12 mouse cellular contexts compared by ENCODE assay signal in genomic region chr11:63252968-63253602, GRCm38 (mm10).
DNase-seq lines count a peak whose midpoint lies in the region; ATAC-seq lines count a peak whose summit lies in the region.
"Had no signal": no experiment of that assay in that cellular context is flagged by ENCODE, and none has a peak within 500 bp of the region (broad histone marks: within the 10 kb centered on the region; RNA-seq: fewer than 3 reads in every experiment).

No protein-coding gene starts in this region.

- 46% methylated on average over 5 of the region's 5 CpGs for WGBS in heart, embryonic 11.5 days (ENCODE audit: insufficient replicate concordance)
- WGBS in lung, embryonic 15.5 days: 10% methylated on average over 5 of the region's 5 CpGs
- WGBS in limb, embryonic 12.5 days: 2% methylated on average over 5 of the region's 5 CpGs

- no peak overlapping the region for H3K4me2 ChIP-seq in heart, embryonic 11.5 days
- H3K4me2 ChIP-seq in lung, embryonic 15.5 days: no peak overlapping the region
- no peak overlapping the region for H3K4me2 ChIP-seq in limb, embryonic 12.5 days
- H3K4me2 ChIP-seq: forebrain, embryonic 13.5 days; liver, embryonic 15.5 days had no signal

- no peaks in the 10 kb centered on the region for H3K9me3 ChIP-seq in heart, embryonic 11.5 days (replicated peaks; ENCODE audit: control insufficient read depth, low read length)
- H3K9me3 ChIP-seq in lung, embryonic 15.5 days: no peaks in the 10 kb centered on the region
- H3K9me3 ChIP-seq in limb, embryonic 12.5 days: no peaks in the 10 kb centered on the region
- H3K9me3 ChIP-seq: forebrain, embryonic 13.5 days; liver, embryonic 15.5 days had no signal

- H3K36me3 ChIP-seq in heart, embryonic 11.5 days (ENCODE audit: control insufficient read depth, insufficient read depth, low read length): no peaks in the 10 kb centered on the region
- H3K36me3 ChIP-seq in lung, embryonic 15.5 days: no peaks in the 10 kb centered on the region
- no peaks in the 10 kb centered on the region for H3K36me3 ChIP-seq in limb, embryonic 12.5 days
- H3K36me3 ChIP-seq: liver, embryonic 15.5 days had no signal

- peak; percentile 92 for DNase-seq in heart, adult 11 months
- no peak for DNase-seq in lung, postnatal 25 days (ENCODE audit: low spot score)
- peak; percentile 10 for DNase-seq in brain, adult 2 months (ENCODE audit: low read depth, low spot score)
- no peak for DNase-seq in cerebellum, postnatal 36 days
- no peak for DNase-seq in cerebellum, adult 9-11 months
- DNase-seq: kidney, adult 18-20 months; right cerebral cortex, postnatal 14 days had no signal

- no peaks in the 10 kb centered on the region for H3K4me1 ChIP-seq in heart, embryonic 11.5 days (ENCODE audit: control insufficient read depth, insufficient read depth, low read length)
- peaks cover 15% of the 10 kb centered on the region for H3K4me1 ChIP-seq in lung, embryonic 15.5 days
- H3K4me1 ChIP-seq in limb, embryonic 12.5 days (replicated peaks): peaks cover 41% of the 10 kb centered on the region
- H3K4me1 ChIP-seq: liver, embryonic 15.5 days had no signal

- H3K27me3 ChIP-seq in heart, embryonic 11.5 days (ENCODE audit: control insufficient read depth, insufficient read depth, low read length): no peaks in the 10 kb centered on the region
- peaks cover 27% of the 10 kb centered on the region for H3K27me3 ChIP-seq in lung, embryonic 15.5 days
- H3K27me3 ChIP-seq in limb, embryonic 12.5 days: peaks cover 2% of the 10 kb centered on the region; the same call in 1 of the 2 replicates
- H3K27me3 ChIP-seq: liver, embryonic 15.5 days had no signal

- no peak overlapping the region for H3K27ac ChIP-seq in heart, embryonic 11.5 days (ENCODE audit: low read depth, low read length)
- H3K27ac ChIP-seq in lung, embryonic 15.5 days: peak overlapping the region; percentile 19; the same call in 1 of the 2 replicates
- H3K27ac ChIP-seq in limb, embryonic 12.5 days: peak overlapping the region; percentile 82
- H3K27ac ChIP-seq: forebrain, embryonic 13.5 days; liver, embryonic 15.5 days had no signal

- ATAC-seq in heart, embryonic 11.5 days (replicated peaks; ENCODE audit: insufficient number of reproducible peaks, low FRiP score, low TSS enrichment): no peak
- no peak for ATAC-seq in lung, embryonic 15.5 days (ENCODE audit: borderline replicate concordance, extremely low read depth, low FRiP score, low TSS enrichment)
- no peak; the same call in 1 of the 2 replicates for ATAC-seq in limb, embryonic 12.5 days (ENCODE audit: insufficient number of reproducible peaks, insufficient read depth, low FRiP score, low TSS enrichment, low read depth)
- ATAC-seq: forebrain, embryonic 13.5 days had no signal

- H3K9ac ChIP-seq in heart, embryonic 11.5 days (ENCODE audit: low read depth, low read length): no peak overlapping the region
- H3K9ac ChIP-seq in lung, embryonic 15.5 days: no peak overlapping the region
- no peak overlapping the region for H3K9ac ChIP-seq in limb, embryonic 12.5 days (replicated peaks)
- H3K9ac ChIP-seq: forebrain, embryonic 13.5 days; liver, embryonic 15.5 days had no signal

- no peak overlapping the region for H3K4me3 ChIP-seq in heart, embryonic 11.5 days (ENCODE audit: low read depth, low read length)
- H3K4me3 ChIP-seq in lung, embryonic 15.5 days: no peak overlapping the region
- H3K4me3 ChIP-seq in limb, embryonic 12.5 days (replicated peaks): no peak overlapping the region
- H3K4me3 ChIP-seq: forebrain, embryonic 13.5 days; liver, embryonic 15.5 days had no signal

Comparison
In these comparisons a context has a peak if more than half of its experiments do, and no peak if none do; other contexts are left out.
1. DNase-seq: peak in heart, adult 11 months (single experiment) and brain, adult 2 months (single experiment); none in lung, postnatal 25 days (single experiment), cerebellum, postnatal 36 days (0 of 2) and cerebellum, adult 9-11 months (single experiment).